Mouse (Mus musculus): ENCODE measurements around the gene Vmn2r7.
"Not testable (repeated sequence)": the region's sequence is repeated elsewhere in the genome, so short reads cannot be mapped to it uniquely, and the experiment has no call there.

The Vmn2r7 gene

GRCm38 (mm10) chr3:64844665-64845064 is at the start of gene Vmn2r7:
Gene Vmn2r7, minus strand, starts transcription at chr3:64844765.
- DNase-seq (ENCODE audit: low spot score) = not testable (repeated sequence)

DNA sequence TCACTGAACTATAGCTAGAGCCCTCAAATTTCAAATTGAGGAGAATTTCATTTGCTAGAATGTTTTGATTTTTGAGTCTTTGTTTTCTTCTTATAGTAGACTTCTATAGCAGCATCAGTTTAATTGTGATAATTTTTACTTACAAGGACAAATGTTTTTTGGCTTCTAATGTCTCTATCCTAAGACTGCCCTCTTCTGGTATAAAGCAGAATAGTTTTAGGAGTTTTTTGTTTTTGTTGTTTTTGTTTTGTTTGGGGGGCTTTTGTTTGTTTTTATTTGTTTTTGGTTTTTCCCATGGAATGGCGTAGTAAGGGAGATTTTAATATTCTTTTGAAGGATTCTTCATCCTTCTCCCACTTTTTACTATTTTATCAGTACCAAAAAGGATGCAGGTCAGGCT is 45.2 kb upstream of the Vmn2r7 start:
- no peak for DNase-seq (ENCODE audit: low spot score)

- DNase-seq (ENCODE audit: low spot score) = no peak
Measured at GRCm38 (mm10) chr3:64878199-64878977, 33.8 kb upstream of the Vmn2r7 start.

GRCm38 (mm10) chr3:64876669-64877068 is 32.1 kb upstream of the Vmn2r7 start:
- DNase-seq (ENCODE audit: low spot score) = no peak

GRCm38 (mm10) chr3:64842881-64843280 is 1.7 kb downstream of the Vmn2r7 start:
- no peak for DNase-seq (ENCODE audit: low spot score)

DNA sequence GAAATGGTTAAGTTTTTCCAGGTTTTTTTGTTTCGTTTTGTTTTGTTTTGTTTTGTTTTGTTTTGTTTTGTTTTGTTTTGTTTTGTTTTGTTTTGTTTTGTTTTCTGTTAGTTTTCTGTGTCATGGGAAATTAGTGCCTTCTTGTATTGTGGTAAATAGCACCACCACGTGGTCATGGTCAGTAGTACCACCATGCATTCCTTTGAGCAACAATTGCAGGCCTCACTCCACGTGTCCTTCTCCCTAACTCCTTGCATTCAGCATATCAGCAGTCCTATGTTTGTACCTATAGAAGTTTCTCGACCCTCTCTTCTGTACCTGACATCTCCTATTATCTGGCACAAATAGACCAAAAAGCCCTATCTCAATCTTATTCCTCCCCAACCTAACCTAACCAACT is 2.3 kb downstream of the Vmn2r7 start:
- no peak for DNase-seq (ENCODE audit: low spot score)

DNA sequence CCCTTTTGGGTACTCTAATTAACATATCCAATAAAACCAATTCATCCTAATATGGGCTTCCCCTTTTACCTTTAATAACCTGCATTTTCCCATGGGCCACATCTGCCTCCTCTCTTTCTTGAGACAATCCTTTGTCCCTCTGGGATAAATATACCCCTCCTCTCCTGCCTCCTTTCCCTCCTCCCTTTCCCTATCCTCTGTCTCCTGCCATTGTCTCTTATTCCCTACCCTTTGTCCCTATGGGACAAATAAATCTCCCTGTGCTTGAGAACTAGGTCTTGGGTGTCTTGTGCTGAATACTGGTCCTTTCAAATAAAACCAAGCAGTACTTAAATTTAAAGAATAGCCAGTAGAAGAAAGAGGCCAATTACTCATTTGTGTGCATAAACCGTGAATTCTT is 13.4 kb downstream of the Vmn2r7 start:
- no peak for DNase-seq (ENCODE audit: low spot score)

- no peak for DNase-seq (ENCODE audit: low spot score)
Measured at GRCm38 (mm10) chr3:64791245-64791591, 53.3 kb downstream of the Vmn2r7 start.

GRCm38 (mm10) chr3:64790509-64791244 is 53.9 kb downstream of the Vmn2r7 start:
- DNase-seq (ENCODE audit: low spot score) = peak; percentile 23

DNA sequence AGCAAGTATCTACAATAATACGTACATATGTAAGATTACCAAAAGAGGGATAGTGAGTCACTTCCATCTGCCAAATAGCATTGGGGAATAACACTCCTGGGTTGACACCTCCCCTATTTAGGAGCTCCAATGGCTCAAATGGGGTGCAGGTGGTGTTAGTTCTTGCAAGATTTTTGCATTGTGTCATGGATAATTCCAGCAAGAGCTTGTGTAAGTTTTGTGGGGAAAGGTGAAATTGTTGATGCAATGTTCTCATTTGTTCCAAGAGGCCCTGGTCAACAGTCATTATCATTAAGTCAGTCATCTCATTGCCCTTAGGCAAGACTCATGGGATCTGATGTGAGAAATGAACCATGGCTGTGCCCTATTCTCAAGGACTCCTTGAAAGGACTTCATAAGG is 61.7 kb downstream of the Vmn2r7 start:
- no peak for DNase-seq (ENCODE audit: low spot score)

- no peak for DNase-seq (ENCODE audit: low spot score)
Measured at GRCm38 (mm10) chr3:64772132-64772531, 72.4 kb downstream of the Vmn2r7 start.

- no peak for DNase-seq (ENCODE audit: low spot score)
Measured at GRCm38 (mm10) chr3:64756145-64756544, 88.4 kb downstream of the Vmn2r7 start.

- DNase-seq (ENCODE audit: low spot score) = not testable (repeated sequence)
Measured at GRCm38 (mm10) chr3:64727187-64727970, 117.2 kb downstream of the Vmn2r7 start.

DNA sequence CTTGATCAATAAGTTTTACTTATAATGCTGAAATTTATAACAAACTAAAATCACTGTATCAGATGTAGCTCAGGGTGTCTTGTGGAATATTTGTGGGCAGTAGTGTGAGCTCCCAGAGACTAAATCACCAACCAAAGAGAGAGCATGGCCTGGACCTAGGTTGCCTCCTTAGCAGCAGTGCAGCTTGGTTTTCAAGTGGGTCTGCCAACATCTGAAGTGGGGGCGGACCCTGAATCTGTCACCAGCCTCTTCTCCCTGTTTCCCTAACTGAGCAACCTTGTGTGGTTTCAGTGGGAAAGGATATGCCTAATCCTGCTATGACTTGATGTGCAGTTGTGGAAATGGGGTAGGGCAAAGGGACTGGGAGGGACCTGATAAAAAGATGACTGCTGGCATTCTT is 118.8 kb downstream of the Vmn2r7 start:
- DNase-seq (ENCODE audit: low spot score) = not testable (repeated sequence)

DNA sequence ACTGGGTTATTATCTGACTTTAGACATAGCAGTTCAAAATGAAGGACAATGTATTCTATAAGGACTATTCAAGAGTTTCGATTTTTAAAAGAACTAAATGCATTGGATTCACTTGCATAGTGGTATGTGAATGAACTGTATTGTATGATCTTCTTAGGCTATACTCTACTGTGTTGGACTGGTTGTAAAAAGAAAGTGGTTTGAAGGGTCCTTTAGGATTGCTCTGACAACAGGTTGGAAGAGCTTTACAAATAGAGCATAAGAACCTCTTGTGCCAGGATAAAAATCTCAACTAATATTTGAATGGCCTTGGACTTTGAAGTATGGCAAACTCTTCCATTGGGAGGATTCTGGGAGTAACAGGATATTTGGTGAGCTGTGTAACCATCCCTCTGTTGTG is 168.5 kb downstream of the Vmn2r7 start:
- not testable (repeated sequence) for DNase-seq (ENCODE audit: low spot score)
